Mouse (Mus musculus) C2C12 (cell line): Measurements from ENCODE around the gene Acpp. TPM values are rescaled to one million over a fixed set of nuclear protein-coding genes. Genes with fewer than 3 reads are reported as not detected.
A peak's percentile ranks its signal among the peaks of the same experiment; 100 is the strongest.

ENCODE experiments used
- H3K27me3 ChIP-seq: one replicate; pipeline ENCODE4 v1.6.1; 2011; ENCODE audit not compliant: control insufficient read depth, insufficient read depth, insufficient read length
- H3K36me3 ChIP-seq: one replicate; pipeline ENCODE4 v1.6.1; 2011; ENCODE audit not compliant: control insufficient read depth, insufficient read depth
- H3K4me3 ChIP-seq: one replicate; pipeline ENCODE4 v1.5.1; 2011; ENCODE audit warnings: mild to moderate bottlenecking, control low read depth; ENCODE audit not compliant: poor library complexity, insufficient read depth, severe bottlenecking
- H3K79me2 ChIP-seq: one replicate; pipeline ENCODE4 v1.6.1; 2011; ENCODE audit not compliant: control insufficient read depth, insufficient read depth
- H3K79me3 ChIP-seq: one replicate; pipeline ENCODE4 v1.6.1; 2011; ENCODE audit warnings: low read depth, control low read depth
- H3ac ChIP-seq: one replicate; pipeline ENCODE3; 2011; ENCODE audit warnings: low read depth; ENCODE audit not compliant: control insufficient read depth, insufficient read length
- CEBPB ChIP-seq: IDR thresholded peaks from one replicate; pipeline ENCODE4 v1.6.1; 2011; ENCODE audit warnings: low read depth, mild to moderate bottlenecking, control low read depth, moderate library complexity
- CTCF ChIP-seq: IDR thresholded peaks from one replicate; pipeline ENCODE4 v1.5.1; 2011; ENCODE audit not compliant: control insufficient read depth, insufficient read depth, insufficient read length
- FOSL1 ChIP-seq: IDR thresholded peaks from one replicate; pipeline ENCODE4 v1.8.0; 2011; ENCODE audit warnings: mild to moderate bottlenecking, low read length; ENCODE audit not compliant: poor library complexity, insufficient read depth, severe bottlenecking
- MAX ChIP-seq: IDR thresholded peaks from one replicate; pipeline ENCODE4 v1.6.1; 2011; ENCODE audit warnings: mild to moderate bottlenecking, control low read depth
- MYOD1 ChIP-seq: IDR thresholded peaks from one replicate; pipeline ENCODE4 v1.6.1; 2011; ENCODE audit warnings: low read depth; ENCODE audit not compliant: control insufficient read depth, insufficient read length
- MYOG ChIP-seq: IDR thresholded peaks from one replicate; pipeline ENCODE4 v1.6.1; 2011; ENCODE audit not compliant: control insufficient read depth, insufficient read length; ENCODE audit errors: extremely low read depth
- USF1 ChIP-seq: IDR thresholded peaks from one replicate; pipeline ENCODE4 v1.6.1; 2011; ENCODE audit warnings: low read depth, mild to moderate bottlenecking, control low read depth, moderate library complexity
- polyA plus RNA-seq: library from polyadenylated mRNA; unstranded; fragments of >200 nt; fragmentation: generic; extraction: Trizol; gene quantifications from one replicate; pipeline ENCODE4 v1.2.1, GENCODE M21; 2012; ENCODE audit warnings: missing spikeins

The Acpp gene
- polyA plus RNA-seq, 1 experiment, result 0.04 TPM

GRCm38 (mm10) chr9:104284934-104285333 lies 52.6 kb downstream of the Acpp start:
- Histone ChIP-seq H3K27me3 (no peaks in the 10 kb centered on the region), H3K79me2 (no peaks in the 10 kb centered on the region), H3K36me3 (no peaks in the 10 kb centered on the region), H3ac (no peak overlapping the region), H3K79me3 (no peaks in the 10 kb centered on the region), H3K4me3 (no peak overlapping the region)
- no peak for TF ChIP-seq MYOD1
- TF ChIP-seq MAX, result no peak
- no peak for TF ChIP-seq CEBPB
- no peak for TF ChIP-seq USF1
- TF ChIP-seq CTCF, result no peak
- no peak for TF ChIP-seq MYOG
- no peak for TF ChIP-seq FOSL1

GRCm38 (mm10) chr9:104282536-104282935 lies 55.0 kb downstream of the Acpp start:
- H3K79me3 ChIP-seq, result no peaks in the 10 kb centered on the region
- H3K79me2 ChIP-seq, result no peaks in the 10 kb centered on the region
- no peak overlapping the region for H3ac ChIP-seq
- no peaks in the 10 kb centered on the region for H3K27me3 ChIP-seq
- H3K36me3 ChIP-seq, result no peaks in the 10 kb centered on the region
- no peak for TF ChIP-seq MAX
- TF ChIP-seq CEBPB, result no peak
- no peak for TF ChIP-seq MYOG
- no peak for TF ChIP-seq FOSL1
- no peak for TF ChIP-seq MYOD1
- no peak for TF ChIP-seq CTCF
- TF ChIP-seq USF1, result no peak
- no peak overlapping the region for H3K4me3 ChIP-seq

GRCm38 (mm10) chr9:104281737-104282136 lies 55.8 kb downstream of the Acpp start:
- Histone ChIP-seq H3K79me2 (no peaks in the 10 kb centered on the region), H3K4me3 (no peak overlapping the region), H3K79me3 (no peaks in the 10 kb centered on the region), H3ac (no peak overlapping the region), H3K27me3 (no peaks in the 10 kb centered on the region), H3K36me3 (no peaks in the 10 kb centered on the region)
- TF ChIP-seq CEBPB (no peak), USF1 (no peak), FOSL1 (no peak), CTCF (no peak), MYOD1 (no peak), MYOG (no peak), MAX (no peak)

GRCm38 (mm10) chr9:104280725-104281495 lies 56.6 kb downstream of the Acpp start:
- no peak overlapping the region for H3K4me3 ChIP-seq
- TF ChIP-seq MYOD1 (no peak), FOSL1 (no peak), MYOG (no peak), CEBPB (no peak), MAX (no peak), CTCF (no peak)
- no peaks in the 10 kb centered on the region for H3K27me3 ChIP-seq
- no peak overlapping the region for H3ac ChIP-seq
- H3K36me3 ChIP-seq, result no peaks in the 10 kb centered on the region
- H3K79me3 ChIP-seq, result no peaks in the 10 kb centered on the region
- no peaks in the 10 kb centered on the region for H3K79me2 ChIP-seq

- Histone ChIP-seq H3K79me2 (no peaks in the 10 kb centered on the region), H3ac (no peak overlapping the region), H3K27me3 (no peaks in the 10 kb centered on the region), H3K4me3 (no peak overlapping the region), H3K79me3 (no peaks in the 10 kb centered on the region), H3K36me3 (no peaks in the 10 kb centered on the region)
- peak; percentile 36 for TF ChIP-seq CTCF
- no peak for TF ChIP-seq CEBPB
- TF ChIP-seq FOSL1, result no peak
Observed at GRCm38 (mm10) chr9:104277528-104278162, 59.9 kb downstream of the Acpp start.
